Mouse (Mus musculus): Measurements from ENCODE around the gene Myo18a. TPM values are rescaled to one million over a fixed set of nuclear protein-coding genes. Genes with fewer than 3 reads are reported as not detected.

Gene Myo18a
- polyA plus RNA-seq, 1 experiment from 2014 or later, result 16.0 TPM

DNA sequence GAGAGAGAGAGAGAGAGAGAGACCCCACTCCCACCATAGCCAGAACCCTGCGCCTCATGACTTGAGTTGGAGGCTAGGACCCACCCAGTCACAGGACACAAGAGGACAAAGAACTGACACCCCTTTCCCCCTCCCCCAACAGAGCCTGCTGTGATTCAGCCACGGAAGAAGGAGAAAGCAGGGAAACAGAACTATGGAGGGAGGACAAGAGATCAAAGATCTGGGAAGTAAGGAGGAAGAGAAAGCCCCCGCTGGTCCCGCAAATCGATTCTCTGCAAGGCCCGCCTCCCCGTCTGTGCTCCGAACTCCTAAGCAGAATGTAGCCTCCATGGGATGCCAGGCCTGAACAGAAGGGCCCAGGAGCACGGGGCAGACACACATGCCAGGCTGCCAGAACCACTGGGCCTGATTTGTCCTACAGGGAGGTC is 143.7 kb downstream of the Myo18a start:
- no peaks in the 10 kb centered on the region for H3K9me3 ChIP-seq (replicated peaks; ENCODE audit: control insufficient read depth, low read length)
- no peak overlapping the region for H3K4me2 ChIP-seq (ENCODE audit: low read depth, low read length)
- no peak for ATAC-seq (ENCODE audit: low read depth)
- no peak overlapping the region for H3K9ac ChIP-seq (ENCODE audit: low read depth, low read length)
- no peaks in the 10 kb centered on the region for H3K4me1 ChIP-seq (ENCODE audit: control insufficient read depth, low read depth, low read length)
- H3K4me3 ChIP-seq (ENCODE audit: low read depth, low read length), result no peak overlapping the region
- peaks cover 5% of the 10 kb centered on the region; the same call in 1 of the 2 replicates for H3K27me3 ChIP-seq (ENCODE audit: control insufficient read depth, insufficient read depth, low read depth, low read length)
- no peak overlapping the region for H3K27ac ChIP-seq (ENCODE audit: low read length)
- 16% methylated on average over 9 of the region's 9 CpGs for WGBS (ENCODE audit: insufficient replicate concordance)
- no peaks in the 10 kb centered on the region for H3K36me3 ChIP-seq (ENCODE audit: control insufficient read depth, insufficient read depth)

DNA sequence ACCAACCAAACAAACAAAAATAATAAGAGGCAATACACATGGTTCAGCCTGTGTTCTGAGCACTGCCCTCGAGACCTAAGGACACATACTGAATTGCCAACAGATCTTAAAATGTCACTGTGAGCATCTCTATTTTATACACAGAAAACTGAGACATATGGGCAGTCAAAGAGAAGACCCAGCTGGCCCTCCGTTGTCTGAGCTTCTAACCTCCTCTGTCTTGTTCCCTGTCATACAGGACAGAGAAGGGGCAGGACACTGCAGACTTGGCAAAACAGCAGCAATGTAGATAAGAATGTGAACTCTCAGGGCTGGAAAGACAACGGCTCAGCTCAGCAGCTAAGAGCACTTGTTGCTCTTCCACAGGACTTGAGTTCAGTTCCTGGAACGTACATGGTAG is 145.4 kb downstream of the Myo18a start:
- Histone ChIP-seq H3K9me3 (replicated peaks; ENCODE audit: control insufficient read depth, low read length) (no peaks in the 10 kb centered on the region), H3K36me3 (ENCODE audit: control insufficient read depth, insufficient read depth) (no peaks in the 10 kb centered on the region), H3K27ac (ENCODE audit: low read length) (no peak overlapping the region), H3K27me3 (ENCODE audit: control insufficient read depth, insufficient read depth, low read depth, low read length) (peaks cover 12% of the 10 kb centered on the region), H3K4me3 (ENCODE audit: low read depth, low read length) (no peak overlapping the region), H3K4me2 (ENCODE audit: low read depth, low read length) (no peak overlapping the region), H3K4me1 (ENCODE audit: control insufficient read depth, low read depth, low read length) (no peaks in the 10 kb centered on the region), H3K9ac (ENCODE audit: low read depth, low read length) (no peak overlapping the region)
- no peak for ATAC-seq (ENCODE audit: low read depth)
- WGBS (ENCODE audit: insufficient replicate concordance), result 45% methylated on average over 4 of the region's 4 CpGs

DNA sequence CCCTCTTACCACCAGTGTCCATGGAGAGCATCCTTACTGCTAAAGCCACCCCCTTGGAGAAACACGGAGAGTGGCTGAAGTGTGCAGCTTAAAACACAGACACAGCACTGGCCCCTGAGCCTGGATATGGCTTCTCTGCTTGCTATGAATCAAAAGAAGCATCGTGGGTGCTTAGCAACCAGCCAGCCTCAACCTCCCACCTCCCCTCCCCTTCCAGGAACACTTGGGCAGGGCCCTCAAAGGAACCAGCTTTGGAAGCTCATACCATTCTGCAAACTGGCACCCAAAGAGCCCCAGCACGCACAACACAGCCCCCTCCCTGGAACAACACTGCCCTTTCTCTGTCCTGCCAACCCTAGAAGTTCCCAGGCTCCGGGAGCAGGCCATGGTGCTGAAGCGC is 146.3 kb downstream of the Myo18a start:
- Histone ChIP-seq H3K36me3 (ENCODE audit: control insufficient read depth, insufficient read depth) (no peaks in the 10 kb centered on the region), H3K9ac (ENCODE audit: low read depth, low read length) (no peak overlapping the region), H3K4me2 (ENCODE audit: low read depth, low read length) (no peak overlapping the region), H3K27me3 (ENCODE audit: control insufficient read depth, insufficient read depth, low read depth, low read length) (peaks cover 21% of the 10 kb centered on the region), H3K4me1 (ENCODE audit: control insufficient read depth, low read depth, low read length) (no peaks in the 10 kb centered on the region), H3K4me3 (ENCODE audit: low read depth, low read length) (no peak overlapping the region), H3K27ac (ENCODE audit: low read length) (no peak overlapping the region), H3K9me3 (replicated peaks; ENCODE audit: control insufficient read depth, low read length) (no peaks in the 10 kb centered on the region)
- no peak for ATAC-seq (ENCODE audit: low read depth)
- WGBS (ENCODE audit: insufficient replicate concordance), result 26% methylated on average over 5 of the region's 5 CpGs

DNA sequence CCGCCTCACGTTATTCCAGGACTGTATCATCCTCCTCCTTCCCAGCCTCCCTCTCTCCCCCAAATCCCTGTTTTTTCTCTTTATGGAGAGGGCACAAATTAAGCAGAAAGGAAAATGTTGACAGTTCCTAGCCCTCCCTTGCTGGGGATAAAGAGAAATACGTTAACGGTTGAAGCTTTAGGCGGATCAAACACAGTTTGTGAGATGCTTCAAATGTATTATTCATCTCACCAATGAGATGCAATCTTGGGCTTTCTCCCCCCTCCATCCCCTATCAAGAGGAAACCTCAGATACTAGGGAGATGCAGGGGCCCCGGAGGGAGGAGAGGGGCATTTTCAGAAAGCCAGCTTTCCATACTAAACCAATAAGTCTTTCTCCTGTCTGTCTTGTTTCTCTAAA is 146.7 kb downstream of the Myo18a start:
- Histone ChIP-seq H3K36me3 (ENCODE audit: control insufficient read depth, insufficient read depth) (no peaks in the 10 kb centered on the region), H3K4me1 (ENCODE audit: control insufficient read depth, low read depth, low read length) (no peaks in the 10 kb centered on the region), H3K9me3 (replicated peaks; ENCODE audit: control insufficient read depth, low read length) (no peaks in the 10 kb centered on the region), H3K27me3 (ENCODE audit: control insufficient read depth, insufficient read depth, low read depth, low read length) (peaks cover 25% of the 10 kb centered on the region), H3K4me2 (ENCODE audit: low read depth, low read length) (no peak overlapping the region), H3K4me3 (ENCODE audit: low read depth, low read length) (no peak overlapping the region), H3K9ac (ENCODE audit: low read depth, low read length) (no peak overlapping the region), H3K27ac (ENCODE audit: low read length) (no peak overlapping the region)
- ATAC-seq (ENCODE audit: low read depth), result no peak
- 27% methylated on average over 6 of the region's 6 CpGs for WGBS (ENCODE audit: insufficient replicate concordance)

DNA sequence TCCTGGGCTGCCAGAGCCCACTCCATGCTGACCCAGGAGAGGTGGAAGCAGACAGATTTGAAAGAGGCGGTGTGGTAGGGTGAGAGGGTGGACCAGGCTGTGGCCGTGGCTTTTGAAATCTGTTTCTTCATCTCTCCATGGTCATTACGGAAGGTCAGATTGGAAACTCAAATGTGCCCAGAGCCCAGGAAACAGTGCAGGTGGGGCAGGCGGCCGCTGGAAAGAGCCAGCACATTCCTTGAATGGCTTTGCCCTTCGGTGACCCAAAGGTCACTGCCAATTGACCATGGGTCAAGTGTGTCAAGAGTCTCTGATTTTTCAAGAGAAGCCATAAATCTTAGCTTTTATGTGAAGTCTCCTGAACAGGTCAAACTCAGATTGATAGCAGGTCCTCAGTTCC is 150.5 kb downstream of the Myo18a start:
- Histone ChIP-seq H3K4me2 (ENCODE audit: low read depth, low read length) (no peak overlapping the region), H3K9me3 (replicated peaks; ENCODE audit: control insufficient read depth, low read length) (no peaks in the 10 kb centered on the region), H3K4me3 (ENCODE audit: low read depth, low read length) (no peak overlapping the region), H3K9ac (ENCODE audit: low read depth, low read length) (no peak overlapping the region), H3K36me3 (ENCODE audit: control insufficient read depth, insufficient read depth) (no peaks in the 10 kb centered on the region), H3K27ac (ENCODE audit: low read length) (no peak overlapping the region), H3K27me3 (ENCODE audit: control insufficient read depth, insufficient read depth, low read depth, low read length) (peaks cover 36% of the 10 kb centered on the region), H3K4me1 (ENCODE audit: control insufficient read depth, low read depth, low read length) (no peaks in the 10 kb centered on the region)
- 50% methylated on average over 6 of the region's 6 CpGs for WGBS (ENCODE audit: insufficient replicate concordance)
- ATAC-seq (ENCODE audit: low read depth), result no peak

DNA sequence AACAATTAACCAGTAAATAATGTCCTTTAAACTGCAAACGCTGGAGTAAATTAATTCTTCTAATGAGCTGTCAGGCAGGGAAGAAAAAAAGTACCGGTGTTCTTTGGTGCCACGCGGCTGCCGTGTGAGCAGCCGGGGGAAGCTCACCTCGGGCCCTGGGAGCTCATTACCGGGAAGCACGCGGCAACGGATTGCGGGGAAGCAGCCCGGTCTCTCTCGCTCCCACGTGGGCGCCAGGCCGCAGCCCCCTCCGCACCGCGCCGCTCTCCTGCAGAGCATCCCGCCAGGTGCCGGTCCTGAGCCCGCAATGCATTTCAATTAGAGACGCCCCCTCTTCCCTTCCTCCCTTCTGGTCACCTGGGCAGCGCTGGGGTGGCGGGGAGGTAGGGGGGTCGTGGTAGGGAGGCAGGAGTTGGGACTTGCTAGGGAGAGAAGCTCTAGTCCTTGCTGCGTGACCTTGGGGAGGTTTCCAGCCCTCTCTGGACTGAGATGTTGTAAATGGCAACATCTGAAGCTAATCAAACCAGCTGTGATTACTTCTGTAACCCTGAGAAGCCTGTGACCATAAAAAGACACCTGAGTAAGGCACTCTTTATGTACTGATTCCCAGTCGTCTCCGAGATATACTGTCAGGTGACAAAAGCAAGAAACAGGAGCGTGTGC is 151.7 kb downstream of the Myo18a start:
- ATAC-seq (ENCODE audit: low read depth), result no peak
- H3K27me3 ChIP-seq (ENCODE audit: control insufficient read depth, insufficient read depth, low read depth, low read length), result peaks cover 36% of the 10 kb centered on the region
- no peak overlapping the region for H3K4me2 ChIP-seq (ENCODE audit: low read depth, low read length)

More for the DNA sequence above, 151.7 kb downstream of the Myo18a start:
- no peak overlapping the region for H3K27ac ChIP-seq (ENCODE audit: low read length)
- H3K4me1 ChIP-seq (ENCODE audit: control insufficient read depth, low read depth, low read length), result no peaks in the 10 kb centered on the region
- H3K36me3 ChIP-seq (ENCODE audit: control insufficient read depth, insufficient read depth), result no peaks in the 10 kb centered on the region
- WGBS (ENCODE audit: insufficient replicate concordance), result 7% methylated on average over 32 of the region's 32 CpGs
- H3K9ac ChIP-seq (ENCODE audit: low read depth, low read length), result no peak overlapping the region
- no peak overlapping the region for H3K4me3 ChIP-seq (ENCODE audit: low read depth, low read length)
- no peaks in the 10 kb centered on the region for H3K9me3 ChIP-seq (replicated peaks; ENCODE audit: control insufficient read depth, low read length)

Other genes with a start within 250 kb of the Myo18a start
- gene Abhd15, start 248.1 kb upstream of the Myo18a start, polyA plus RNA-seq (2015; fragmentation: Nextera tagmentation; extraction: Ambion mirVana), result 3.9 and 5.1 TPM in 2 replicates
- gene Trp53i13, start 247.3 kb upstream of the Myo18a start, polyA plus RNA-seq (2015; fragmentation: Nextera tagmentation; extraction: Ambion mirVana), result 3.4 and 3.7 TPM in 2 replicates
- gene Gm10392, start 244.0 kb upstream of the Myo18a start, polyA plus RNA-seq (2015; fragmentation: Nextera tagmentation; extraction: Ambion mirVana), result 0.09 and 0.17 TPM in 2 replicates
- gene Taok1, start 155.4 kb upstream of the Myo18a start, polyA plus RNA-seq (2015; fragmentation: Nextera tagmentation; extraction: Ambion mirVana), result 3.6 TPM in 2 replicates
- 1.4 TPM in 2 replicates for gene Nufip2, start 77.1 kb upstream of the Myo18a start, polyA plus RNA-seq (2015; fragmentation: Nextera tagmentation; extraction: Ambion mirVana)
- not detected in 2 replicates for gene Cryba1, start 38.0 kb upstream of the Myo18a start, polyA plus RNA-seq (2015; fragmentation: Nextera tagmentation; extraction: Ambion mirVana)
- gene Gm10277, start 24.5 kb downstream of the Myo18a start, polyA plus RNA-seq (2015; fragmentation: Nextera tagmentation; extraction: Ambion mirVana), result 0.51 and 0.81 TPM in 2 replicates
- 32.7 and 43.8 TPM in 2 replicates for gene Pipox, start 130.8 kb downstream of the Myo18a start, polyA plus RNA-seq (2015; fragmentation: Nextera tagmentation; extraction: Ambion mirVana)
- 0.17 TPM in 1 of 2 replicates, not detected in the other for gene Sez6, start 167.6 kb downstream of the Myo18a start, polyA plus RNA-seq (2015; fragmentation: Nextera tagmentation; extraction: Ambion mirVana)
- 5.3 and 5.7 TPM in 2 replicates for gene Phf12, start 219.5 kb downstream of the Myo18a start, polyA plus RNA-seq (2015; fragmentation: Nextera tagmentation; extraction: Ambion mirVana)